Mouse (Mus musculus): ENCODE measurements at regions not wholly inside any gene's neighbourhood (a gene's known extent, or its start where the extent isn't known, plus 50 kb on each side); places are given as distances from the start of the nearest gene placed in this dataset.

DNA sequence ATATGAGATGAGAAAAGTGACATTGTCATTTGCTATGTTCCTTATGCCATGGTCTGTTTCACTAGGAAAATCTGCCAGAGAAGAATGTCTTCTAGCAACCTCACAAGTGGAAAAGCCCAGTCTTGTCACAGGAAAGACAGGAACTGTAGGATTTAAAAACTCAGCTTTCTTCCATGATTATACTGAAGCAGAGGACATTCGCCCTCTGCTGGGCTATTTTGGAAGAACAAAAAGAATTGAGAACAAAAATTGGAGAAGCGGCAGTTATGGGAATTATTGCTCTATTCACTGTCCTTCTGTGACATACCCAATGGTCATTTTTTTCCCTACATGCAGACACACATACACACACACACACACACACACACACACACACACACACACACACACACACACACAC is 234.9 kb upstream of the Chl1 start:
- no peaks in the 10 kb centered on the region for H3K4me1 ChIP-seq (ENCODE audit: control insufficient read depth, insufficient read depth, low read depth, low read length)
- H3K36me3 ChIP-seq (ENCODE audit: control insufficient read depth, insufficient read depth, low read length): no peaks in the 10 kb centered on the region
- 7% methylated on average over 2 of the region's 2 CpGs for WGBS
- H3K27me3 ChIP-seq (replicated peaks; ENCODE audit: control insufficient read depth, insufficient read depth, low read length): no peaks in the 10 kb centered on the region
- no peak overlapping the region for H3K4me2 ChIP-seq (ENCODE audit: low read length)
- no peaks in the 10 kb centered on the region for H3K9me3 ChIP-seq (ENCODE audit: control insufficient read depth, low read length)
- no peak overlapping the region for H3K27ac ChIP-seq (ENCODE audit: low read depth, low read length)
- no peak for ATAC-seq
- H3K9ac ChIP-seq (ENCODE audit: low read depth, low read length): no peak overlapping the region
- H3K4me3 ChIP-seq (ENCODE audit: low read length): no peak overlapping the region

DNA sequence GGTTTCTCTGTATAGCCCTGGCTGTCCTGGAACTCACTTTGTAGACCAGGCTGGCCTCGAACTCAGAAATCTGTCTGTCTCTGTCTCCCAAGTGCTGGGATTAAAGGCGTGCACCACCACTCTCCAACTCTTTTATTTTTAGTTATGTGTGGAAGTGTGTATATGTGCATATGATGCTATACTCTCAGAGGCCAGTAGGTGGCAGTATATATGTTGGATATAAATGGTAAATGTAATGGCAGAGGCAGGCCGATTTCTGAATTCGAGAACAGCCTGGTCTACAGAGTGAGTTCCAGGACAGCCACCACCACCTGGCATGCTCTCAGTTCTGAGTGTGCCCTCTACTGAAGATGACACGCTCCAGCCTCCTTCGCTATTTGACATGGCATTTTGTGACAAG is 214.4 kb upstream of the Chl1 start:
- no peak overlapping the region for H3K9ac ChIP-seq (ENCODE audit: low read depth, low read length)
- H3K4me3 ChIP-seq (ENCODE audit: low read length): no peak overlapping the region
- no peaks in the 10 kb centered on the region for H3K36me3 ChIP-seq (ENCODE audit: control insufficient read depth, insufficient read depth, low read length)
- H3K4me2 ChIP-seq (ENCODE audit: low read length): no peak overlapping the region
- no peak overlapping the region for H3K27ac ChIP-seq (ENCODE audit: low read depth, low read length)
- no peaks in the 10 kb centered on the region for H3K4me1 ChIP-seq (ENCODE audit: control insufficient read depth, insufficient read depth, low read depth, low read length)
- no peaks in the 10 kb centered on the region for H3K9me3 ChIP-seq (ENCODE audit: control insufficient read depth, low read length)
- WGBS: 93% methylated on average over 6 of the region's 6 CpGs
- no peaks in the 10 kb centered on the region for H3K27me3 ChIP-seq (replicated peaks; ENCODE audit: control insufficient read depth, insufficient read depth, low read length)
- ATAC-seq: no peak

DNA sequence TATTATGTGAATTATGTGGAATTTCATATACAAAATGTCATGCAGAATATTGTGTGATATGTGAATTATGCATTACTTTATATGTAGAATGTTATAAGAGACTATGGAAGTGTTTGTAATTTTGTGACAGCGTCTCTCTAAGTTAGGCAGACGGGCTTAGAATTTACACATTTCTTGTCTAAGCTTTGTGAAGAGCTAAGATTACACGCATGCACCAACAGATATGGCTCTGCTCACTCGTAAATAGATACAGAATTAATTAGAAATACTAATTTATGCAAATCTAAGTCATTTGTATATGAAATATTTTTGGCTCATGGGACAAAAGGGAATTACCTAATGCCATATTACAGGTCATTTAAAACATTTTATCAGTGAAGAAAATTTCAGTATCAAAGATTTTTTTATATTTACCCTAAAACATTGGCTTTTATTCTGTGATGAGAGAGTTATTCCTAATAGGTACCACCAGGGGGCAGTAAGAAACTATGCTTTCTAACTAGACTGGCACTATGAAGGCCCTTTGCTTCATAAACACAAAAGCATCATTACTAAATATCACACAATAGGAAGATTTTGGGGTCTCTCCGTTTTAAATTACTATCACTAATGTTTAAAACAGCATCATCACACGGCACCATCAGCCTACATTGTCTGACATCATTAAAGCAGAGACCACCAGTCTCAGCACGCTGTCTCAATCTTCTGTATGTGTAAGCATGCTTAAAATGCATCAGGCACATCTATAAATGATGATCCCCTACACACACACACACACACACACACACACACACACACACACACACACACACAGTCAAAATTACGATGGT is 203.8 kb upstream of the Chl1 start:
- Histone ChIP-seq H3K9ac (ENCODE audit: low read depth, low read length) (no peak overlapping the region; the same call in 1 of the 2 replicates), H3K4me1 (ENCODE audit: control insufficient read depth, insufficient read depth, low read depth, low read length) (peaks cover 2% of the 10 kb centered on the region; the same call in 1 of the 2 replicates), H3K27me3 (replicated peaks; ENCODE audit: control insufficient read depth, insufficient read depth, low read length) (no peaks in the 10 kb centered on the region), H3K36me3 (ENCODE audit: control insufficient read depth, insufficient read depth, low read length) (no peaks in the 10 kb centered on the region), H3K4me3 (ENCODE audit: low read length) (no peak overlapping the region), H3K4me2 (ENCODE audit: low read length) (no peak overlapping the region), H3K9me3 (ENCODE audit: control insufficient read depth, low read length) (no peaks in the 10 kb centered on the region), H3K27ac (ENCODE audit: low read depth, low read length) (no peak overlapping the region; the same call in 1 of the 2 replicates)
- ATAC-seq: peak; percentile 81
- 35% methylated on average over 8 of the region's 8 CpGs for WGBS

DNA sequence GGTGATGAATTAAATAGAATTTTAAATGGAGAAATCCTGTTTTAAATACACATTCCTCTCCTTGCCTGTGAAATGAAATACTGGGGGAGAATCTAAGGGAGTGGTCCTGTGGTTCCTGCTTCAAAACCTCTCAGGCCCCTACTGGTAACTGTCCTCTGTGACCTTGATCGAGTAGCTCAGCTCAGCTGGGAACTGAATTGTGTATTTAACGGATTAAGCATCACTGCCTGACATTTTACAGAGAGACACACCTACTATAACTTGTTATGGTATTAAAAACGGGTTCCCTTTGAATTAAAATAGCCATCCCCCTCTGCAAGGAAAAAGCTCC is 203.2 kb upstream of the Chl1 start:
- Histone ChIP-seq H3K9me3 (ENCODE audit: control insufficient read depth, low read length) (no peaks in the 10 kb centered on the region), H3K9ac (ENCODE audit: low read depth, low read length) (peak overlapping the region; percentile 50), H3K36me3 (ENCODE audit: control insufficient read depth, insufficient read depth, low read length) (no peaks in the 10 kb centered on the region), H3K4me3 (ENCODE audit: low read length) (no peak overlapping the region), H3K4me2 (ENCODE audit: low read length) (no peak overlapping the region), H3K27me3 (replicated peaks; ENCODE audit: control insufficient read depth, insufficient read depth, low read length) (no peaks in the 10 kb centered on the region), H3K27ac (ENCODE audit: low read depth, low read length) (no peak overlapping the region; the same call in 1 of the 2 replicates), H3K4me1 (ENCODE audit: control insufficient read depth, insufficient read depth, low read depth, low read length) (peaks cover 6% of the 10 kb centered on the region; the same call in 1 of the 2 replicates)
- ATAC-seq: peak; percentile 72
- 17% methylated on average over 3 of the region's 3 CpGs for WGBS

DNA sequence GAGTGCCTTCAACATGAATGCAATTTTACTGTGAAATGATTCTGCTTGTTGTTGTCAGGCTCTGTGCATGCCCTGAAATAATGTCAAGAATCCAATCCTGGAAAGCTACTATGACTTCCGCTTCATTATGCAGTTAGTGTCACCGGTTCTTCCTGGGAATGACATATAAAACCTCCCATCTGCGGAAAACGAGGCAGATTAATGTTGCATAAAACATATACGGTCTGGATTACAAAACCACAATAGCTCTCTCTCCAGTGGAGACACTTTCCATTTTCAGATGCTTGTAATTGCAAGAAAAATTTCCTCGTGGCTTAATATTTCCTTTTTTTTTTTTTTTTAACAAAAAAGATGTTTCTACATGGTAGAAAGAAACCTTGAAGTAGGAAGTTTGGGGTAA is 198.2 kb upstream of the Chl1 start:
- 0 out of 2 replicates have a peak, but pooled peaks have one; percentile 6 for ATAC-seq
- H3K27me3 ChIP-seq (replicated peaks; ENCODE audit: control insufficient read depth, insufficient read depth, low read length): no peaks in the 10 kb centered on the region
- H3K9me3 ChIP-seq (ENCODE audit: control insufficient read depth, low read length): no peaks in the 10 kb centered on the region
- no peak overlapping the region for H3K27ac ChIP-seq (ENCODE audit: low read depth, low read length)
- H3K9ac ChIP-seq (ENCODE audit: low read depth, low read length): no peak overlapping the region
- H3K36me3 ChIP-seq (ENCODE audit: control insufficient read depth, insufficient read depth, low read length): no peaks in the 10 kb centered on the region
- H3K4me3 ChIP-seq (ENCODE audit: low read length): no peak overlapping the region
- H3K4me2 ChIP-seq (ENCODE audit: low read length): no peak overlapping the region
- H3K4me1 ChIP-seq (ENCODE audit: control insufficient read depth, insufficient read depth, low read depth, low read length): peaks cover 6% of the 10 kb centered on the region; the same call in 1 of the 2 replicates
- WGBS: 41% methylated on average over 6 of the region's 6 CpGs

DNA sequence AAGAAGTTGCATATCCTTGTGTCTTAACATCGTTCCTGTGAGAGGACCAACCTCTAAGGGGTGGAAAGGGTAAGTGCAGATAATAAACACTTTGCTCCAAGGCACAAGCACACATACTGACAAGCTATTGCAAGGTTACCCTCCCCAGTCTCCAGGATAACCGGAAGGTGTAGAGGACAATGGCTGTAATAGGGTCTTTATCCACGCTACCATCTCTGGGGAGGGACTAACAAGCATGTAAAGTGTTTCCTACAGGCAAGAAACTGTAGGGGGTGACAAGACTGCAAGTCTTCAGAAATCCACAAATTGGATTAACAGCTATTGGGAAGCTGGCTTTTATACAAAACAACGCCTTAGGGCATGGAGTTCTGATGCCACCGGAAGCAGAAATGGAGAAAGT is 197.5 kb upstream of the Chl1 start:
- Histone ChIP-seq H3K27ac (ENCODE audit: low read depth, low read length) (no peak overlapping the region), H3K4me3 (ENCODE audit: low read length) (no peak overlapping the region), H3K9ac (ENCODE audit: low read depth, low read length) (no peak overlapping the region), H3K9me3 (ENCODE audit: control insufficient read depth, low read length) (no peaks in the 10 kb centered on the region), H3K4me1 (ENCODE audit: control insufficient read depth, insufficient read depth, low read depth, low read length) (peaks cover 7% of the 10 kb centered on the region; the same call in 1 of the 2 replicates), H3K36me3 (ENCODE audit: control insufficient read depth, insufficient read depth, low read length) (no peaks in the 10 kb centered on the region), H3K27me3 (replicated peaks; ENCODE audit: control insufficient read depth, insufficient read depth, low read length) (no peaks in the 10 kb centered on the region), H3K4me2 (ENCODE audit: low read length) (no peak overlapping the region)
- ATAC-seq: no peak
- WGBS: 45% methylated on average over 5 of the region's 5 CpGs

DNA sequence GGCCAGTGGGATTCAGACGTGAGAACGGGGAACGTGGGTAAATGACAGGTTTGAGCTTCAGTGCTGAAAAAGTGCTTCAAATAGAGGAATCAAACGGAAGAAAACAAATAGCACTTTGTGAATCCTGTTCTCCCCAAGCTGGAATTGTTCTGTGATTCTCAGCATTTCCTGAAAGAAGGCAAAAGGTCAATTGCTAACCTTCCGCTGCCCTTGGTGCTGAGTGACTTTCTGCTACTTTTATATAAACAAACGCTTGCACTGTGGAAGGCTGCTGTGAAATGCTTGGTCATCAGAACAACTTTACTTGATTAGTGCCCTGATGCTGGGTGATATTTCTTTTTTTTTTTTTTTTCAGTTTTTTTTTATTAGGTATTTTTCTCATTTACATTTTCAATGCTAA is 192.3 kb upstream of the Chl1 start:
- H3K9ac ChIP-seq (ENCODE audit: low read depth, low read length): no peak overlapping the region
- 23% methylated on average over 6 of the region's 6 CpGs for WGBS
- no peaks in the 10 kb centered on the region for H3K36me3 ChIP-seq (ENCODE audit: control insufficient read depth, insufficient read depth, low read length)
- no peak for ATAC-seq
- H3K27ac ChIP-seq (ENCODE audit: low read depth, low read length): no peak overlapping the region
- H3K27me3 ChIP-seq (replicated peaks; ENCODE audit: control insufficient read depth, insufficient read depth, low read length): no peaks in the 10 kb centered on the region
- peaks cover 4% of the 10 kb centered on the region; the same call in 1 of the 2 replicates for H3K4me1 ChIP-seq (ENCODE audit: control insufficient read depth, insufficient read depth, low read depth, low read length)
- H3K4me2 ChIP-seq (ENCODE audit: low read length): no peak overlapping the region
- no peak overlapping the region for H3K4me3 ChIP-seq (ENCODE audit: low read length)
- H3K9me3 ChIP-seq (ENCODE audit: control insufficient read depth, low read length): no peaks in the 10 kb centered on the region

DNA sequence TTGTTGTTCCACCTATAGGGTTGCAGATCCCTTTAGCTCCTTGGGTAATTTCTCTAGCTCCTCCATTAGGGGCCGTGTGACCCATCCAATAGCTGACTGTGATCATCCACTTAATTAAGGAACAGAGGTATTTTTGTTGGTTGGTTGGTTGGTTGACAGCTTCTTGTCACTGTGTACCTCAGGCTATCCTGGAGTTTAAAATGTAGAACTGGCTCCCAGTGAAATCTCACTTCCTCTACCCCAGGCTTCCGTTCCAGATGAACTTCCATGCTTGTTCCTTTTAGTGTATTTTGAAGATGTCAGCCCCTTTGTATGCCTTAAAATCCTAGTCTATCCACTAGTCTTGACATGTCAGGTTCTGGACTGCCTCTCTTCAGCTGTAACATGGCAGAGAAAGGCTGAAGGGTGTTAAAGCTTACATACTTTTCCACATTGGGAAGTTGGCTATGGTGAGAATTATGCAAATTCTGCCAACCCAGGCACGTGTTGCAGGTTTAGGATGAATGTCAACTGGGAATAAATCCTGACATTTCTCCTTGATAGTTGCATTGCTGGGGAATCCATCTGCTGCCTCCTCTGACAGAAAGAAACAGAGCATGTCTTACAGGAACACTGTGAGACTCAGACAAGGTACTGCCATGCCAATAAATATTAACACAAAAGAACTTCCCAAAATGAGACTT is 191.6 kb upstream of the Chl1 start:
- Histone ChIP-seq H3K36me3 (ENCODE audit: control insufficient read depth, insufficient read depth, low read length) (no peaks in the 10 kb centered on the region), H3K27ac (ENCODE audit: low read depth, low read length) (no peak overlapping the region), H3K27me3 (replicated peaks; ENCODE audit: control insufficient read depth, insufficient read depth, low read length) (no peaks in the 10 kb centered on the region), H3K9ac (ENCODE audit: low read depth, low read length) (no peak overlapping the region), H3K4me3 (ENCODE audit: low read length) (no peak overlapping the region), H3K9me3 (ENCODE audit: control insufficient read depth, low read length) (no peaks in the 10 kb centered on the region), H3K4me1 (ENCODE audit: control insufficient read depth, insufficient read depth, low read depth, low read length) (peaks cover 4% of the 10 kb centered on the region; the same call in 1 of the 2 replicates), H3K4me2 (ENCODE audit: low read length) (no peak overlapping the region)
- 55% methylated on average over 3 of the region's 3 CpGs for WGBS
- ATAC-seq: no peak

DNA sequence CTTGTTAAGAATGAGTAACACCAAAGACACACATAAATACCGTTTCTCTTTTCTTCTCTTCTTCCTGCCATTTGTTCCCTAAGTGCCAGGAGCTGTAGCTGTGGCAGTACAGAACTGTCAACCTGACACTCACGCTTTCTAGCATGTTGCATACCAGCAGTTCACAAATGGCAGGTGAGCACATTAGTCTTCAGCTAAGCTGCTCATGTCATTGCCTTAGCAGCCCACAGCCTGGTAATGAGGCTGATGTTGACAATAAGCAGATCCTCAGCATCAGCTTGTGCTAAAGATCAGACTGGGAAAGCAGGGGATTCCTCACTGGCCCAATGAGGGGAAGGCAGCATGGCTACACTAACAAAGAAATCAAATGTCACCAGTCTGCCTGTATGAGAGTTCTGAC is 190.4 kb upstream of the Chl1 start:
- no peak for ATAC-seq
- H3K27me3 ChIP-seq (replicated peaks; ENCODE audit: control insufficient read depth, insufficient read depth, low read length): no peaks in the 10 kb centered on the region
- no peak overlapping the region for H3K4me3 ChIP-seq (ENCODE audit: low read length)
- H3K27ac ChIP-seq (ENCODE audit: low read depth, low read length): no peak overlapping the region
- H3K4me2 ChIP-seq (ENCODE audit: low read length): no peak overlapping the region
- WGBS: 65% methylated on average over 2 of the region's 2 CpGs
- no peak overlapping the region for H3K9ac ChIP-seq (ENCODE audit: low read depth, low read length)
- no peaks in the 10 kb centered on the region for H3K36me3 ChIP-seq (ENCODE audit: control insufficient read depth, insufficient read depth, low read length)
- H3K4me1 ChIP-seq (ENCODE audit: control insufficient read depth, insufficient read depth, low read depth, low read length): peaks cover 4% of the 10 kb centered on the region; the same call in 1 of the 2 replicates
- no peaks in the 10 kb centered on the region for H3K9me3 ChIP-seq (ENCODE audit: control insufficient read depth, low read length)
